Mouse (Mus musculus) thymus, postnatal 14 days (tissue): ENCODE measurements at regions not wholly inside any gene's neighbourhood (a gene's known extent, or its start where the extent isn't known, plus 50 kb on each side); places are given as distances from the start of the nearest gene placed in this dataset.

ENCODE experiments used
- DNase-seq: peaks from one replicate; pipeline ENCODE4 v3.0.0; 2021

DNA sequence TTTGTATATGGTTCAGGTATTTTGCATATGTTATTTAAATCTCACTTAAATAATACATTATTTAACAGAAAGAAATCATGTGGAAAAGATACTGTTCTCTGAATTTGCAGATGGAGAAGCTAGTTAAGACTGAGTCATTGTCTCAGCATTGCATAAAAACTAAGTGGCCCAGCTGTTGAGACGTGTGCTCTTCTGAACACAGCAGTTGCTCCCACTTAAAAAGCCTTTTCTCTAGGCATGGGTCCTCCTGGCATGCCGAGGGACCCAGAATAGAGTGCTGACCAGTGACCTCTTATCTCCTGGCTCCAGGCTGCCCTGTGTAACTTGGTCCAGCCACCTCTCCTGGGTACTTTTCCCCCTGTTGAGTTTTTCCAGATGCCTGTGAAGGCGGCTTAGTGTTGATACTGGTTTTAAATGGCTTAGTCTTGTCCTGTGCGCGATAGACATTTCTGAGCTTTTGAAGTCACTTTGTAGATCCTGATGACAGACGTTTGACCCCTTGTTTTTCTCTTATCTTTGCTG lies 312.2 kb downstream of the Plpp3 start:
- no peak for DNase-seq

DNA sequence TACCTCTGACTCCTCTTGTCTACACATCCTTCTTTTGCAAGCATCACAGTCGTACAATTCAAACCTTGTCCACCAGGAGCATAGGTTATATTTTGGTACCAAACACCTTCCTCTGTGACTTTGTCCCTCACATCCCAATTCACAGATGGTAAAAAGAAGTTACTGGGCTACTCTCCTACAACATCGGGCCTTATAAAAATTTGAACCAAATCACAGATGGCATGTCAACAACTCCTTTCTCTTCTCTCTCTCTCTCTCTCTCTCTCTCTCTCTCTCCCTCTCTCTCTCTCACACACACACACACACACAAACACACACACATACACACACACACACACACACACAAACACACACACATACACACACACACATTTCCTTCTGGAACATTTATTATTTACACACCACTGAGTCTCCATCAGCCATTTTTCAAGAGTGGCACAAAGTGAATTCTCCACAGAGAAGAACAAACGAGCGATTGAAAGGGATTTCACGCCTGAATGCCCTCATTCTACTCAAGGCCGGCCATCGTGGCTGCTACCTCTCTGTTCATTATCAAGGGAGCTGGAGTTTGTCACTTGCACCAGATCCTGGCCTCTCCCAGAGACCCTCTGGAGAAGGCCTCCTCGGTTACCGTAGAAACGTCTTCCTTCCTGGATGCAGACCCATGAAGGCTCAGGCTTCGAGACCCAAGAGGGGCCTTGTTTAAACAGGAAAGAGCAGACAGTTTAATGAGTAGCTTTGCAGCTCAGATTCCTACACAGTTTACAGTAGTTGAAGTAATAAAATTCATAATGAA lies 314.7 kb upstream of the Gm12728 start:
- no peak for DNase-seq

DNA sequence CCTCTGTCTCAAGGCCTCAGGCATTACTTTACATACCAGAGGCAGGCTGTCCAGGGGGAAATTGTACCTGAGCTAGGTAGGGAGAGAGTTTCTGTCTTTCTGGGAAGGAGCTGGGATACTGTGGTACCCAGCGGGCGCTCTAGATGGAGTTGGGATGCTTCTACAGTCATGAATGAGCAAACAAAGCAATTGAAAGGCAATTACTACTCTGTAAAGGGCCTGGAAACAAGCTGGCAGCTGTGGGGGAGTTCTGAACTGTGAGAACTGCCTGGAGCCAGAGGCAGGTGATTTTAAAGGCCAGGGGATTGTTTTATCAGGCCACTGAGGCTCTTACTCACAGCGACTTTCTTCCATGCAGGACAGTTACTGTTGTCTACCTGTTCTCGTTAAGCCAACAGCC lies 313.3 kb upstream of the Gm12728 start:
- DNase-seq: no peak

GRCm38 (mm10) chr4:105486376-105486775 lies 303.3 kb upstream of the Gm12728 start:
- DNase-seq: no peak

DNA sequence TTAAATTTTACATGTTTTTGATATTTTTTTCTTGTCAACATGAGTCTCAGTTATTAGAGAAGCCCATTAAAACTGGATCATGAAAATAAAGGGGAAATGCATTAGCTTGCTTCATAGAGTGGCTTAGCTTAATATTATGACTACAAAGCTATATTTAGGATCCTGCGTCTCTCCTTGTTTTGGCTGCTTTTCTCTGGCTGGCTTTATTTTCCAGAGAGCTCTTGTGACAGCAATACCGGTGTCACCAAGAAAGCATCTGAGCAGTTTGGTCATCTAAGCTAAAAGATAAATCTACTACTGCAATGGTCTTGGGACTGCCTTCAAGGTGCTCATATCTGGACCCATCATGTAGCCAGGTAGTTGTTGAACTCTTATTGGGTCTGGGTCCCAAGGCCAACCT lies 293.5 kb upstream of the Gm12728 start:
- no peak for DNase-seq

DNA sequence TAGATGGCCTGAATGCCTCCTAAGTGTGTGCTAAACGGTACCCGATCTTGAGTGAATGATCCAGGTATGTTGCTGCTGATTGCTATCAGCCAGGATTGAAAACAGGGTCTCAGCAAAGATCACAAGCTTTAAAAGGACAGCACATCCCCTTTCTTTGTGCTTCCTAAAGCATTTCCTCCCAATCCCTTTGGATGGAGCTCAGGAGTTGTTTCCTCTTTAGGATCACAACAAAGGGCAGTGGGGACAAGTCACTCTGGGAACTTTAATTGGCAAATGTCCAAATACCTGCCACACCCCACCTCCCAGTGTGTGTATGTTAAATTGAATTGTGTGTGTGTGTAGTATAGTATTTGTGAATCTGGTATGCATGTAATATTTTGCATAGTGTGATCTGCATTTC lies 283.5 kb upstream of the Gm12728 start:
- DNase-seq: no peak

DNA sequence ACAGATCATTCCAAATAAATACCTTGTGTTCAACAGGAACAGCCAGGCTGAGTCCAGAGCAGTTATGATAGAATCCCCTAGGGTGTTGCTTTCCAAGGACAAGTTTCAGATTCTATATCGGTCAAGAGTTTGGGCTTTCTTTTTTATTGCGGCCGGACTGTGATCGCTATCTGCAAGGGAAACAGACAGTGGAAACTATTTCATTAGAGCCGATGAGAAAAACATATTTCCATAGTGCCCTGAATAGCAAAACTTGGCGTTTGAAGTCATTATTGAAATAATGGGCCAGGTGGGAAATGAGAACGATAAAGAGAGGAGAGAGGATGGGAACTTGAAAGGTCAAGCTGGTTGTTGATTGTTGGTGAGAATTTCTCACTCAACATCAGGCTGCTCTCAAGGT lies 282.4 kb upstream of the Gm12728 start:
- DNase-seq: no peak

DNA sequence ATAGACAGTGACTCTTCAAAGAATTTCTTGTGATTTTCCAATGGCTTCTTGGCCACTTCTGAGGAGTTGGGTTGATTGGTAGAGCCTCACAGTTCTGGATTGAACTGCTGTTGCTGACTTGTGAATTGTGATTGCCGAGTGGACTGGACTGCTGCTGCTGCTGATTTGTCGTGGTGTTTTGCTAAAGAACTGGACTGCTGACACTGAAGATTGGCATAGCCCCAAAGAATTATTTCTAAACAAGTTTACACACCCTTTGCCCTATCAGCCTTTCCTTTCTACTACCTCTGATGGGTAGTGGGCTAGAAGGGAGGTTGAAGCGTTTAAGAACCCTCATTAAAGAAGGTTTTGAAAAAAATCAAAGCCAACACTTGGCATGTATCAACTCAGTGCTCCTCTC lies 280.6 kb upstream of the Gm12728 start:
- DNase-seq: no peak

DNA sequence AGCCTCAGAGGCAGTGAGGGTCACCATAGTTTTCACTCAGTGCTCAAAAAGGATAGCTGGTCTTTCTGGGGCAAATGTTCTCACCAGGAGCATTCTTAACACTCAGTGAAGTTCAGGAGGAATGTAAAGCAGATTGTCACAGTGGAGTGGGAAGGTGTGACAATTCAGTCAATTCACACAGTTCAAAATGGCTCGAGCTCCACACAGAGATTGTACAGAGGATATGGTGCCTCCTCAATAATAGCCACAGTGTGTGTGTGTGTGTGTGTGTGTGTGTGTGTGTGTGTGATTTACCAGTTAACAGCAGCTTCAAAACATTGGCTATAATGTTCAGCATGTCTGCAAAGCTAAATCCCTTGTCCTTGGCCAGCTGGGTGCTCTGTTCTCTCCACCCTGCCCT lies 279.3 kb upstream of the Gm12728 start:
- DNase-seq: no peak

DNA sequence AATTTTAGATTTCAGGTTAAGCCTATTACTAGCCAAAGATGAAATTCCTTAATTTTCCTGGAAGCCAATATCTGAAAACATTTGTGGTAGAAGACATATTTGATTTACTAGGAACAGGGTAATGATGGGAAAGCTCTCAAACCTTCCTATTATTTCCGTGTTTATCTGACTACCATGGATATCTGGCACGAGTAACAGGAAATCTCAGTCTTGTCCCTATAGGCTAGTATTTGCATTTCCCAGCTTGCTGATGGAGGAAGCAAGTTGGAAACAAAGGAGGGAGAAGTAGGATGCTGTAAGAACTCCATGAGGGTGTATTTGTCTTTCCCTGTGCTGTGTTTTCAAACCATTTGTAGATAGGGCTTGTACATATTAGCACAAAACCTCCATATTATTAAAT lies 264.5 kb upstream of the Gm12728 start:
- no peak for DNase-seq

DNA sequence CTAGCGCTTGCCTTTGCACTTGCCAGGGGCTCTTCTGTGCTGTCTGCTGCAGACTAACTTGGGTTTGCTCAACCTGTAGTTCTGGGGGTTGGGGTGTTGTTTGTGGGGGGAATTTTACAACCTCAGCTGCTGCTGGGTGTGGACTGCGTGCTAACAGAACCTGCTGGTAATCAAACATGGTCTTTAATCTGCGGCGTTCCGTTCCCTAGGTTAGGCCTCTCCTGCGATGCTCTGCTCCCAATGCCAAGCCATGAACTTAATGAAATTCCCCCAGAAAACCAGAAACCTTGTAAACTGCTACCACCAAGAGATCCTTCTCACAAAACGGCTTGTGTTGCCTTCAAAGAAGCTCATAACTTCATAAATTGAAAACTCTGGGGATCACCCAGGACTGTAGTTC lies 262.9 kb upstream of the Gm12728 start:
- no peak for DNase-seq

- DNase-seq: no peak
Observed at GRCm38 (mm10) chr4:105527316-105527715, 262.4 kb upstream of the Gm12728 start.

GRCm38 (mm10) chr4:105531651-105532425 lies 257.8 kb upstream of the Gm12728 start:
- no peak for DNase-seq

DNA sequence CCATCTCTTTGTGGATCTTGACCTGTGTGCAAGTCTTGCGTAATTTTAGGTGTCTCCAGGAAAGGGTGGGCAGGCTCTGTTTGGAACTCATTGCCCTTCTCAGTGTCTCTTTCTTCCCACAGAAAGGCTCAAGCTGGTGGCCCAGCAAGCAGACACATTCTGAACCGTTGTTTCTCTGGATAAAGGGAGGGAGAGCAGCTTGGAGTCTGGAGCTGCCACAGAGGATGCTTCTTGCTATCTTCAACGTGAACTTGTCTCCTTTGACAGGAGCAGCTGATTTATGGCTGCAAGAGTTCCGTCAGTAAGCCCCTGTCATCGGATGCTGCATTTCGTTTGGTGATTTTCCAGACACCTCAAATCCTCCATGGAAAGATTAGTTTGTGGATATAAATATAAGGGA lies 254.2 kb upstream of the Gm12728 start:
- no peak for DNase-seq

- no peak for DNase-seq
Observed at GRCm38 (mm10) chr4:105545486-105545885, 244.2 kb upstream of the Gm12728 start.

- no peak for DNase-seq
Observed at GRCm38 (mm10) chr4:105549744-105550440, 239.8 kb upstream of the Gm12728 start.

DNA sequence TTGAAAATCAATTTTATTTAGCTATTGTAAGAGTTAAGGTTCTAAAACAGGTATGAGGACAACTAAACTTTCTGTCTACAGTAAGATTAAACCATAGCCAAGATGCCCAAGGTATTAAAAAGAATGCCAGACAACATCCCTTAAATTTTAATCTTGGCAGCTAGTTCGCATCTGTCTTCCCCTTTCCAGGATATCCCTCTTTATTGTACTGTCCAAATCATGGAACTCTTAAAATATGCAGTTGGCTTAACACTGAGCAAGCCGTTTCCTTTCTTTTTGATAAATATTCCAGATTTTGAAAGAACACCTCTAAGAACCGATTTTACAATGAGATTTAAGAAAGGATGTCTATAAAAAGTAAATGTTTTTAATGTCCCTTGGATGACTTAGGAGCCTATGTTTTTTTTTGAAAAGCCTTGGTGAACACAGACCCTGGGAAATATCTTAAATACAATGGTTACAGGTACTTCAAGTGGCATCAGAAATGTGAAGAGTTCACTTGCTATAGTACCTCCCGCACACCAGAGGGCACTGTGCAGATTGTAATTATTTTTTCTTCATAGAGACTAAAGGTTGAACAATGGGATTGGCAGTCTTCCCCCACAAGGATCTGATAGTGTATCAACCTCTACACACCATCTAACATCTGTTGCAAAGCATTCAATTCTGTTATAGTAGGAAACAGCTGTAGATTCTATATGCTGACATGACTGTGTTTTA lies 237.5 kb upstream of the Gm12728 start:
- no peak for DNase-seq

DNA sequence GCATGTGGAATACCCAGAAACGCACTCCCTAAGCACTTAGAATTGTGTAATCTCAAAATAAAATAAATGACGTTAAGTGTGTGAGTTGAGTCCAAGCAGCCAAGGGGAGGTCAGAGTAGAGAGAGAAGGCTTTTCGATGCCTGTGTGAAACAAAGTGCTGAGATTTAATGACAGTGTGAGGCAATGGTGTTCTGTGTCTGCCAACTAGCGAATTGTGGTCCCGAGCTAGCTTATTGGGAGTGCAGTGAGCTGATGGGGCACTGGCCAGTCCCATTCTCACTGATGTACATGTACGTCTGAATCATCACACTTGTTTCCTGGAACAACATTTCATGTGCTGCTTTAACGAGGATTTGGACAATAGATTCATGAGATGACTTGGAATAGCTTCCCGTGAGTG lies 234.7 kb upstream of the Gm12728 start:
- no peak for DNase-seq

GRCm38 (mm10) chr4:105555941-105556340 lies 233.7 kb upstream of the Gm12728 start:
- DNase-seq: no peak

- no peak for DNase-seq
Observed at GRCm38 (mm10) chr4:105557396-105557795, 232.3 kb upstream of the Gm12728 start.

GRCm38 (mm10) chr4:105560055-105560454 lies 229.6 kb upstream of the Gm12728 start:
- no peak for DNase-seq

GRCm38 (mm10) chr4:105560781-105561180 lies 228.9 kb upstream of the Gm12728 start:
- DNase-seq: no peak

DNA sequence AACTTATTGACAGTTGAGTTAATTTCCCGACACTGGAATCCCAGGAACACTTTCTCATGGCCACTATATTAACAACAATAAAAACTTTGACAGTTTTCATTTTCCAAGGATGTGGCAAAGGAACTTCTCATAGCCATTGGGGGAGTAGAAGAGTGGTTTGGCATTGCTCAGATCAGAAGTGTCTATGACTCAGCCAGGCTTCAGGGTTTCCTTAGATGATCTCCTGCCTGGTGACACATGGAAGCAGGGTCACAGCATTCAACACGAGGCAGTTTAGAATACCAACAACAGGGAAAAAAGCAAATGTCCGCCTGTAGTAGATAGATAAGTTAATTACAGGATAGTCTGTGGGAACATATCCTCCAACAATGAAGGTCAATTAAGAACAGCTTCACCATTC lies 228.1 kb upstream of the Gm12728 start:
- no peak for DNase-seq
